ENCODE assay signal across 7 mouse cellular contexts in the genomic region with DNA sequence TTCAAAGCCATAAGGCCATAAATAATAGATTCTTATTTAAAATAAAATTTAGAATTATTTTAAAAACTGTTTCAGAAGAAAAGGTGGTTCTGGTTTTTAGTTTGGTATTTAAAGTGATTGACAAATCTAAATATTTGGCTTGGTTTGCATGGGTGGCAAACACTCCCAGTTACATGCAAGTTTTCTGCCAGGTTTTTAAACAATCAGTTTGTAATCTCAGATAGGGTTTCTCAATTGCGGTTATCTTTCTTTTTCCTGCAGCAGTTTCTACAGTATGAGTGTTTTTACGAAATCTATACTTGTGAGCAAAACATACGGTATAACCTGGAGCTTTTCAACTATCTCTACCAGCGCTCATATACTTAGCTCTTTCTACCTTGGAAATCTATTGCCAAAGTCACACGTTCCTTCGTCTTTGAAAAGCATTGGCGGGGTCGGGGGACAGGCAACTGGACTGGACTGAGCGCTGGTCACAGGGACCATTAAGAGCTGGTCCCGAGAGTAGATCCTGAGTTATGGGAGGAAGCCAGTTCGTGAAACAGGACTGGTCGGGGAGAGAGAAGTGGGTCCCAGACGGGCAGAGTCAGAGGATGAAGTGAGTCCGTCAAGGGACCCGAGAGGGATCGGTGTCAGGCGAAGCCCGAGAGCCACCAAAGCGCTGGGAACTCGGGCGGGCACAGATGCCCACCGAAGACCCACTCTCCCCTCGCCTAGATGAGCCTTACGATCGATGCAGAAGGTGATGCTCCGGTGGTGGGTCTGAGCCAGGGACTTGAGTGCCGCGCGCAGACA. TPM values are rescaled to one million over a fixed set of nuclear protein-coding genes. Genes with fewer than 3 reads are reported as not detected.
DNase-seq lines count a peak whose midpoint lies in the region; ATAC-seq lines count a peak whose summit lies in the region.

No protein-coding gene starts in this region.

- no peaks in the 10 kb centered on the region for H3K27me3 ChIP-seq in lung, embryonic 15.5 days
- H3K27me3 ChIP-seq in embryonic facial prominence, embryonic 15.5 days, result no peaks in the 10 kb centered on the region
- H3K27me3 ChIP-seq in hindbrain, embryonic 16.5 days (replicated peaks; ENCODE audit: control insufficient read depth, insufficient read depth, low read length), result no peaks in the 10 kb centered on the region
- H3K27me3 ChIP-seq in midbrain, embryonic 15.5 days (replicated peaks), result no peaks in the 10 kb centered on the region

- peak overlapping the region; percentile 65; the same call in 1 of the 2 replicates for H3K27ac ChIP-seq in lung, embryonic 15.5 days
- peak overlapping the region; percentile 86 for H3K27ac ChIP-seq in embryonic facial prominence, embryonic 15.5 days (replicated peaks)
- H3K27ac ChIP-seq in hindbrain, embryonic 16.5 days (ENCODE audit: low read depth, low read length), result peak overlapping the region; percentile 78
- H3K27ac ChIP-seq in midbrain, embryonic 15.5 days, result peak overlapping the region; percentile 78

- peak overlapping the region; percentile 68 for H3K4me3 ChIP-seq in lung, embryonic 15.5 days
- H3K4me3 ChIP-seq in embryonic facial prominence, embryonic 15.5 days (replicated peaks), result peak overlapping the region; percentile 75
- peak overlapping the region; percentile 75 for H3K4me3 ChIP-seq in hindbrain, embryonic 16.5 days (ENCODE audit: low read length)
- H3K4me3 ChIP-seq in midbrain, embryonic 15.5 days, result peak overlapping the region; percentile 86

- peaks cover 16% of the 10 kb centered on the region; the same call in 1 of the 2 replicates for H3K4me1 ChIP-seq in lung, embryonic 15.5 days
- peaks cover 15% of the 10 kb centered on the region for H3K4me1 ChIP-seq in embryonic facial prominence, embryonic 15.5 days
- H3K4me1 ChIP-seq in hindbrain, embryonic 16.5 days (ENCODE audit: control insufficient read depth, insufficient read depth, low read depth, low read length), result peaks cover 20% of the 10 kb centered on the region
- H3K4me1 ChIP-seq in midbrain, embryonic 15.5 days, result peaks cover 28% of the 10 kb centered on the region

- DNase-seq in lung, postnatal 14 days, result no peak
- no peak for DNase-seq in adrenal gland, adult (ENCODE audit: inconsistent age in 2 of 2, low spot score in 1 of 2)
- no peak for DNase-seq in adrenal gland, adult 18-20 months (ENCODE audit: low spot score in 2 of 2)

- peaks cover 6% of the 10 kb centered on the region for H3K36me3 ChIP-seq in lung, embryonic 15.5 days
- H3K36me3 ChIP-seq in embryonic facial prominence, embryonic 15.5 days, result peaks cover 10% of the 10 kb centered on the region; the same call in 1 of the 2 replicates
- no peaks in the 10 kb centered on the region; the same call in 1 of the 2 replicates for H3K36me3 ChIP-seq in hindbrain, embryonic 16.5 days (ENCODE audit: control insufficient read depth, insufficient read depth, low read length)
- H3K36me3 ChIP-seq in midbrain, embryonic 15.5 days (replicated peaks), result peaks cover 5% of the 10 kb centered on the region

- peak overlapping the region; percentile 54 for H3K4me2 ChIP-seq in lung, embryonic 15.5 days
- H3K4me2 ChIP-seq in embryonic facial prominence, embryonic 15.5 days (replicated peaks), result peak overlapping the region; percentile 59
- H3K4me2 ChIP-seq in hindbrain, embryonic 16.5 days (ENCODE audit: low read length), result peak overlapping the region; percentile 79
- H3K4me2 ChIP-seq in midbrain, embryonic 15.5 days, result peak overlapping the region; percentile 86

- H3K9ac ChIP-seq in lung, embryonic 15.5 days, result peak overlapping the region; percentile 85
- H3K9ac ChIP-seq in embryonic facial prominence, embryonic 15.5 days, result peak overlapping the region; percentile 87
- peak overlapping the region; percentile 84 for H3K9ac ChIP-seq in hindbrain, embryonic 16.5 days (ENCODE audit: low read depth, low read length)
- peak overlapping the region; percentile 67 for H3K9ac ChIP-seq in midbrain, embryonic 15.5 days

- no peaks in the 10 kb centered on the region for H3K9me3 ChIP-seq in lung, embryonic 15.5 days
- H3K9me3 ChIP-seq in embryonic facial prominence, embryonic 15.5 days (replicated peaks), result no peaks in the 10 kb centered on the region
- H3K9me3 ChIP-seq in hindbrain, embryonic 16.5 days (ENCODE audit: control insufficient read depth, low read length), result no peaks in the 10 kb centered on the region
- H3K9me3 ChIP-seq in midbrain, embryonic 15.5 days, result no peaks in the 10 kb centered on the region

- peak; percentile 52 for ATAC-seq in lung, embryonic 15.5 days (ENCODE audit: borderline replicate concordance, extremely low read depth, low FRiP score, low TSS enrichment)
- peak; percentile 37; the same call in 1 of the 2 replicates for ATAC-seq in embryonic facial prominence, embryonic 15.5 days (ENCODE audit: insufficient number of reproducible peaks, low FRiP score, low TSS enrichment, low read depth)
- peak; percentile 81 for ATAC-seq in hindbrain, embryonic 16.5 days
- peak; percentile 74; the same call in 1 of the 2 replicates for ATAC-seq in midbrain, embryonic 15.5 days (replicated peaks)

- under 1% methylated on average over 29 of the region's 29 CpGs for WGBS in lung, embryonic 15.5 days
- 1% methylated on average over 29 of the region's 29 CpGs for WGBS in embryonic facial prominence, embryonic 15.5 days
- WGBS in hindbrain, embryonic 16.5 days, result 4% methylated on average over 29 of the region's 29 CpGs
- 3% methylated on average over 29 of the region's 29 CpGs for WGBS in midbrain, embryonic 15.5 days

RNA-seq across cellular contexts. Expression of a gene that starts 0.5 kb away (rescaled TPM):
- 48.5 and 53.5 TPM in 2 replicates for polyA plus RNA-seq in lung, embryonic 15.5 days (2015; fragmentation: Nextera tagmentation; extraction: Ambion mirVana)
- 54.4 and 56.2 TPM in 2 replicates for polyA plus RNA-seq in embryonic facial prominence, embryonic 15.5 days (2015; fragmentation: Nextera tagmentation; extraction: Ambion mirVana)
- 38.8 and 40.2 TPM in 2 replicates for polyA plus RNA-seq in hindbrain, embryonic 16.5 days (2015; fragmentation: Nextera tagmentation; extraction: Ambion mirVana)
- polyA plus RNA-seq in midbrain, embryonic 15.5 days (2015; fragmentation: Nextera tagmentation; extraction: Ambion mirVana), result 35.8 and 36.4 TPM in 2 replicates
- 10 to 100 TPM; 66.9 to 74.2 TPM for total RNA-seq in adrenal gland, adult 18-20 months (2021)

RNA-seq across cellular contexts. Expression of a gene that starts 0.6 kb away (rescaled TPM):
- 135 and 136 TPM in 2 replicates for polyA plus RNA-seq in lung, embryonic 15.5 days (2015; fragmentation: Nextera tagmentation; extraction: Ambion mirVana)
- polyA plus RNA-seq in embryonic facial prominence, embryonic 15.5 days (2015; fragmentation: Nextera tagmentation; extraction: Ambion mirVana), result 111 and 113 TPM in 2 replicates
- polyA plus RNA-seq in hindbrain, embryonic 16.5 days (2015; fragmentation: Nextera tagmentation; extraction: Ambion mirVana), result 127 and 143 TPM in 2 replicates
- 122 TPM in 2 replicates for polyA plus RNA-seq in midbrain, embryonic 15.5 days (2015; fragmentation: Nextera tagmentation; extraction: Ambion mirVana)
- total RNA-seq in adrenal gland, adult 18-20 months (2021), result 10 to 100 TPM; 40.0 to 42.9 TPM

RNA-seq across cellular contexts. Expression of a gene that starts 31.0 kb away (rescaled TPM):
- 30.5 and 32.4 TPM in 2 replicates for polyA plus RNA-seq in lung, embryonic 15.5 days (2015; fragmentation: Nextera tagmentation; extraction: Ambion mirVana)
- 37.9 and 39.9 TPM in 2 replicates for polyA plus RNA-seq in embryonic facial prominence, embryonic 15.5 days (2015; fragmentation: Nextera tagmentation; extraction: Ambion mirVana)
- polyA plus RNA-seq in hindbrain, embryonic 16.5 days (2015; fragmentation: Nextera tagmentation; extraction: Ambion mirVana), result 79.7 and 85.7 TPM in 2 replicates
- 89.6 and 92.2 TPM in 2 replicates for polyA plus RNA-seq in midbrain, embryonic 15.5 days (2015; fragmentation: Nextera tagmentation; extraction: Ambion mirVana)
- total RNA-seq in adrenal gland, adult 18-20 months (2021), result 10 to 100 TPM; 29.1 to 36.7 TPM

RNA-seq across cellular contexts. Expression of a gene that starts 31.1 kb away (rescaled TPM):
- 33.1 and 33.2 TPM in 2 replicates for polyA plus RNA-seq in lung, embryonic 15.5 days (2015; fragmentation: Nextera tagmentation; extraction: Ambion mirVana)
- polyA plus RNA-seq in embryonic facial prominence, embryonic 15.5 days (2015; fragmentation: Nextera tagmentation; extraction: Ambion mirVana), result 23.6 and 25.2 TPM in 2 replicates
- 11.6 and 15.3 TPM in 2 replicates for polyA plus RNA-seq in hindbrain, embryonic 16.5 days (2015; fragmentation: Nextera tagmentation; extraction: Ambion mirVana)
- 15.1 and 16.5 TPM in 2 replicates for polyA plus RNA-seq in midbrain, embryonic 15.5 days (2015; fragmentation: Nextera tagmentation; extraction: Ambion mirVana)
- 10 to 100 TPM in 1 of 2 experiments, 1 to 10 TPM in 1; 8.7 to 12.0 TPM for total RNA-seq in adrenal gland, adult 18-20 months (2021)
